Mouse (Mus musculus) right cerebral cortex, postnatal 36 days (tissue): Measurements from ENCODE around the gene Slc1a5.

Experiments used
- DNase-seq, 2 experiments: peaks; one replicate each; pipeline ENCODE4 v3.0.0; 2022; ENCODE audit warnings: low spot score in 2 of 2, mixed read lengths in 1 of 2

Gene Slc1a5

DNA sequence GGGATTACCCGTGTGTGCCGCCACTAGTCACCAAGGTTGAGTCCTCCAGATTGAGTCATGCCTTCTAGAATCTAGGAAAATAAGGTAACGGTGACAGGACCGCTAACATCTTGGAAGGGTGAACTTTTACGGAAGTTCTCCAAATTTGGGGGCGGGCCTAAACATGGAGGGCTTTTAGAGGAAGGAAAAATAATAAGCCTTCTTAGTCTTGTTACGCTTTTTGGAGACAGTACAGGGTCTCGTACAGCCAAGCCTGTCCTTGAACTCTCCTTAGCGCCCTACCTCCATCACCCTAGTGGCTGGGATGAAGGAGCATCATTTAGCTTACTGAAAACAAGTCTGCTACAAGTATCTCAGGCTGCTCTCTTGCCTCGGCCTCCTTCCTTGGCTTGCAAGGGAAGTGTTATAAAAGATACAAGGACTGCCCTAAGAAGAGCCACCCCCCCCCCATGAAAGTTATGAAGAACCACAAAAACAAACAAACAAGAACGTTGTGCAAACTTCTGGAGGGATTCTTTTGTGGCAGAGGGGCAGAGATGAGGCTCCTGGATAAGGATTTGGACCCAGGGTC, 1.5 kb downstream of the Slc1a5 start:
- no peak for DNase-seq

GRCm38 (mm10) chr7:16783224-16783688, 2.1 kb downstream of the Slc1a5 start:
- DNase-seq = no peak

DNA sequence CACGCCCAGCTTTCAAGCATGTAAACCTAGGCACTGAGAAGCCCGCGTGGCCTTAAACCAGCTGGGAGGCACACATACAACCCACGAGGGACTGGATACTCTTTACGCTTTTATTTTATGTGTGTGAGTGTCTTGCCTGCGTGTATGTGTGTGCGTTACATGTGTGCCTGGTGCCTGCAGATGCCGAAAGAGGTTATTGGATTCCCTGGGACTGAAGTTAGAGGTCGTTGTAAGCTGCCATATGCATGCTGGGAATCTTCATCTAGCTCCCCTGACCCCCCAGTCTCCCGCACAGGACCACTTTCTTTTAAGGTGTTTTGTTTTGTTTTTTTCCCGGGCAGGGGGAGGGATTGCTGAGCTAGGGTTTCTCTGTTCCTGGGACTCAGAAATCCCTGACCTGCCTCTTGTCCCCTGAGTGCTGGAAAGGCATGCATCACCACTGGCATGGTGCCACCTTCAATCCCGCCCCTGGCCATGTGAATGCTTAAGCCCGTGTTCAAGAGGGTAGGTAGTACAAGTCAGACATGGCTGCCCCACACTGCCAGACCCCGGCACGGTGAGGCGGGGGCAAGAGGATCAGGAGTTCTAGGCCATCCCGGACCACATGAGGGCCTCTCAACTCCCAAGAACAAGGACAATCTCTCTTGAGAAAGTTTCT, 2.7 kb downstream of the Slc1a5 start:
- DNase-seq = no peak

DNA sequence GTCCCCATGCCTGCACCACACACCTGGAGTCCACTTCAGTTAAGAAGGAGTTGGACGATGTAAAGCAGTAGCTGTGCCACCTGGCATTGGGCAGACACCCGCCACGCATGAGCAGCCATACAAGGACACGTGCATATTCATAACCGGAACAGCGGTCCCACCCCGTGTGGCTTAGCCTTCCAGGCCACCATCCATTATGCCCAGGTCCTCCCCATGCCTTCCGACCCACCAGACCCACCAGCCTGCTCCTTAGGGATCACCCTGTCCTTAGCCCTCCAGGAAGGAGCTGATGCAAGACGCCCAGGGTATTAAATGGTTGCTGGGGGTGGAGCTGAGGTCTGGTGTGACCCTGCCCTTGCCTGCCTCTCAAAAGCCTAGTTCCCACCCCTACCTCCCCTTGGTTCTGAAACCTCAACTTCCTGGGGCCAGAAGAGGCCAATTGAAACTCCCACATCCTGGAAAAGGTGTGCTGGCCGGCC, 3.4 kb downstream of the Slc1a5 start:
- DNase-seq = no peak

GRCm38 (mm10) chr7:16785541-16786083, 4.5 kb downstream of the Slc1a5 start:
- no peak for DNase-seq

GRCm38 (mm10) chr7:16792316-16792715, 11.2 kb downstream of the Slc1a5 start:
- no peak for DNase-seq

- no peak for DNase-seq
Observed at GRCm38 (mm10) chr7:16793010-16793725, 12.0 kb downstream of the Slc1a5 start.

DNA sequence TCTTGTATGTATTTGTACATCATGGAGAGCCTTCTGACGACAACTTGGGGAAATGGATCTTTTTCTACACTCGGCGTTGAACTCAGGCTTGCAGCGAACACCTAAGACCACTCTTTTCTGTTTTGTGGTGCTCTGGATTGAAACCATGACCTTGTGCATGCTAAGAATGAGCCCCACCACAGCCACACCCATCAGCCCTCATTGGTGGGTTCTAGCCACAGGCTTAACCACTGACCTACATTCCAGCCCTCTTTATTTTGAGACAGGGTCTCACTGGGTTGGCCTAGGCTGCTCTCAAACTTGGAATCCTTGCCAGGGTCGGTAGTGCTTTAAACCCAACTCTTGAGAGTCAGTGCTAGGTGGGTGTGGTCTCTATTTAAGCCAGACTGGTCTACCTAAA, 13.7 kb downstream of the Slc1a5 start:
- DNase-seq = no peak

DNA sequence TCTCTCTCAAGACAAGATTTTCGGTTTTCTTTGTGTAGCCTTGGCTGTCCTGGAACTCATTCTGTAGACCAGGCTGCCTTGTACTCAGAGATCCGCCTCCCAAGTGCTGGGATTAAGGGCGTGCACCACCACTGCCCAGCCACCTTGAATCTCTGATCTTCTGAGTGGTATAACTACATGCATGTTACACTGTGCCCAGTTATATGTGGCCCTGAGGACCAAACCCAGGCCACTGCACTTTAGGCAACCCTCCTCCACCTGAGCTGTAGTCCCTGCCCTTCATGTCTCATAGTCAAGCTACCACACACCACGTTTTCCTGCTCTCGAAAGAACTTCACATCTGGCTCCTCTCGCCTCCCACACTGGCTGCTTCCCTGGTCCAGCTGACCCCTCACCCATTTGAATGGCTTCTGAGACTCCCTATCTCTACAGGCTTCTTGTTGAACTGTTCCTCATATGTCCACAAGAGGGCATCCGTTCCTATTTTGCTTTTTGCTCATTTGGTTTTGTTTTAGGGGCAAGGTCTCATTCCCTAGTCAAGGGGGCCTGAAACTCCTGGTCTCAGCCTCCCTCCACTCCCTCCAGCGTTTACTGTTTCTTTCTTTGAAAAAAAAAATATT, 23.4 kb downstream of the Slc1a5 start:
- no peak for DNase-seq

DNA sequence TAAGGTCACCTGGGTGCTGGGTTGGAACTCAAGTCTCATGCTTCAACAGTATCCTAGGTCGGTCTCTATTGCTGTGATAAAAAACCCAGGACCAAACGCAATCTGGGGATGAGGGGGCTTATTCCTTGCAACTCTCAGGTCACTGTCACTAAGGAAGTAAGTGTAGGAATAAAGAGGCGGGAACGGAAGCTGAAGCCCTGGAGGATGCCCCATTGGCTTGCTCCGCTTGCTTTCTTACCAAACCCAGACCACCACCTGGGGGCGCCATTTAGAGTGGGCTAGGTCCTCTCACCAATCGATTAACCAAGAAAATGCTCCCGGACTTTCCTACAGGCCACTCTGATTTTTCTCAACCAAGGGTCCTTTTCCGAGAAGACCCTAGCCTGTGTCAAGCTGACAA, 26.8 kb downstream of the Slc1a5 start:
- no peak for DNase-seq

DNA sequence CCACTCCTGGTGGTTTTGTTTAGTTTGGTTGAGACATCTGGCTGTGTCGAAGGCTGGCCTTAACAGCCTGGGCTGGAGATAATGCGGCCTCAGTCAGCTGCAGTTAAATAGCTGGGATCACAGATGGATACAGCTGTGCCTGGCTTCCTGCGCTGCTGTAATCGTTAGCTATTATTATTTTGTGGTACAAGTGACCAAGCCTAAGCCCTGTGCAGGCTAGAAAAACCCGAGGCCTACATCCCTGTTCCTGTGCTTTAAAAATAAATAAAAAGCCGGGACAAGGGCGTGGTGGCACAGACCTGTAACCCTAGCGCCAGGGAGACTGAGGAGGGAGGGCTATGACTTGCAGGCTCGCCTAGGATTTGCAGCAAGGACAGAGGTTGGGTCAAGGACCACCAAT, 27.5 kb downstream of the Slc1a5 start:
- no peak for DNase-seq

DNA sequence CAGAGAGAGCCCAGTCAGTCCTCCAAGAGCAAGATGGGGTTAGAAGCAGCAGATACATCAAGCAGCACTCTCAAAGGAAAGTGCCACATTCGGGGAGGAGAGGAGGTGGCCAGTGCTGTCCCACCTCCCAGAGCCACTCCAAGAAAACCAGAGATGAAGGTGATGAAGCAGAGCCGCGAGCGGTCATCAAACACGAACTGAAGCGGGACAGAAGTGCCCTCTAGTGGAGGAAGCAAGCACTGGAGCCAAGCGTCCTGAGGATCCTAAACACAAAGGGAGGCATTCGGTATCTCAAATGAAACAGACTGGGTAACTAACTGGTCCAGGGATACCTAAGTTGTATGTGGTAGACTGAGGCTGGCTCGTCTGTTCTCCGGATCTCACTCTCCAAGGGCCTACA, 28.6 kb downstream of the Slc1a5 start:
- peak; percentile 68 to 71 for DNase-seq

- DNase-seq = no peak
Observed at GRCm38 (mm10) chr7:16810399-16810919, 29.3 kb downstream of the Slc1a5 start.

- DNase-seq = peak; percentile 59 to 63
Observed at GRCm38 (mm10) chr7:16810920-16811648, 29.9 kb downstream of the Slc1a5 start.

GRCm38 (mm10) chr7:16811649-16812070, 30.5 kb downstream of the Slc1a5 start:
- DNase-seq = no peak

- DNase-seq = no peak
Observed at GRCm38 (mm10) chr7:16812505-16812904, 31.4 kb downstream of the Slc1a5 start.

GRCm38 (mm10) chr7:16815351-16815941, 34.3 kb downstream of the Slc1a5 start, which contains the start of gene Strn4:
Gene Strn4 (plus strand): TSS chr7:16815889.
- DNase-seq = no peak

DNA sequence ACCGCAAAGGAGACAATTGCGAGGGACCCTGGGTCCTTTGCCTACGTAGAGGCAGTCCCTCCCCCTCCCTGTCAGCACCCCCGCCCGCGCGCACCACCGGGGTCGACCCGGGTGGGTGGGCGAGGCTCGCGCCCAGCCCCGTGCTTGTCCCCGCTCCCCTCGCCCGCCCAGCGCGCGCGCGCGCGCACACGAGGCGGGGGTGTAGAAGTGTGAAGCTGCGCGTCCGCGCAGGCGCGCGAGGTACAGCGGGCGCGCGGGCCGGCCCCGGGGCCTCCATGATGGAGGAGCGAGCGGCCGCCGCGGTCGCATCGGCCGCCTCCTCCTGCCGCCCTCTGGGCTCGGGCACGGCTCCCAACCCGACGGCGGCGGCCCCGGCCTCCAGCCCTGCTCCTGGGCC, 34.9 kb downstream of the Slc1a5 start:
- DNase-seq = peak; percentile 66 to 74

DNA sequence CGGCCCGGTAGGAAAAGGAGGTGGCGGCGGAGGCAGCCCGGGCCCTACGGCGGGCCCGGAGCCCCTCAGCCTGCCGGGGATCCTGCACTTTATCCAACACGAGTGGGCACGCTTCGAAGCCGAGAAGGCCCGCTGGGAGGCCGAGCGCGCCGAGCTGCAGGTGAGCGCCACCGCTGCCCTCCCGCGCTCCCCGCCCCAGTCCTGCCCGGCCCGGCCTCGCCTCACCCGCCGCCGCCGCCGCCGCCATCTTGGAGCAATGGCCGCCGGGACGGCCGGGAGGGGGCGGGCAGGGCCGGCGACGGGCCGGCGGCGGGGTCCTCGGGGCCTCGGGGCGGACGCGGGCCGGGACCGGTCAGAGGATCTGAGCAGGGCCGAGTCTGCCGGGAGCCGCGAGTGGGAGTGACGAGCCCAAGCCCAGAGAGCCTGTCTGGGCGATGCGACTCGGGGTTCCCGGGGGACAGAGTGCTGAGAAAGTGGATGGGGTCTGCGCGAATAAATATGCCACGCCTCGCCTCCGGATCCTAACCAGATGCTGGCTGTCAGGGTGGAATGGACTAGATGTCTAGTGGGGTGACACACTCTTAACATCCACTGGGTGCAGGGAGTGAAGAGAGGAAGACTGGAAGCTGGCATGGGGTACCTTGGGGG, 35.5 kb downstream of the Slc1a5 start, which contains the start of gene Fkrp:
Gene Fkrp (minus strand): TSS at position 258 of the 648 bp plus-strand sequence.
- DNase-seq = no peak

DNA sequence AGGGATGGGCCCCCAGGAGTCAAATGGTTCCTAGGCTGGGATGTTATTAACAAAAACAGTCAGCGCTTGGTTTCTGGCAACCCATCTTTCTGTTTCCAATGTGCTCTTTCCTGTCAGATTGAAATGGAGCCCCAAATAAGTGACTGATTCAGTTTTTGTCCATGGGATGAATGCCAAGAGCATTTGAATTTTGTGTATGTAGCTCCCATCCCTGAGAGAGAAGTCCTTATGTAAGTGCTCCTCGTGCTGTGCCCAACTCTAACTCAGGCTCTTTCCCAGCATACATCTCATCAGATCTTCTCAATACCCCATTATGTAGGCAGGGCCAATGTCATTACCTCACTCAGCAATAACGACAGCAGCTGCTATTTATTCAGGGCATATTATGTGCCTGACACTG, 36.6 kb downstream of the Slc1a5 start:
- DNase-seq = peak in 1 of 2 experiments; percentile 71
